Mouse (Mus musculus): ENCODE results near the gene Dagla.

Gene Dagla

GRCm38 (mm10) chr19:10239419-10239818, 65.3 kb downstream of the Dagla start:
- DNase-seq (ENCODE audit: low spot score in 2 of 2), result no peak

GRCm38 (mm10) chr19:10238477-10238876, 66.2 kb downstream of the Dagla start:
- DNase-seq (ENCODE audit: low spot score in 2 of 2), result no peak

GRCm38 (mm10) chr19:10235784-10236565, 68.7 kb downstream of the Dagla start:
- DNase-seq (ENCODE audit: low spot score in 2 of 2), result no peak

GRCm38 (mm10) chr19:10232327-10233017, 72.2 kb downstream of the Dagla start:
- no peak for DNase-seq (ENCODE audit: low spot score in 2 of 2)

GRCm38 (mm10) chr19:10231871-10232270, 72.8 kb downstream of the Dagla start:
- no peak for DNase-seq (ENCODE audit: low spot score in 2 of 2)

GRCm38 (mm10) chr19:10231016-10231415, 73.7 kb downstream of the Dagla start:
- no peak for DNase-seq (ENCODE audit: low spot score in 2 of 2)

GRCm38 (mm10) chr19:10225767-10226166, 78.9 kb downstream of the Dagla start:
- DNase-seq (ENCODE audit: low spot score in 2 of 2), result no peak

- DNase-seq (ENCODE audit: low spot score in 2 of 2), result no peak
Measured at GRCm38 (mm10) chr19:10224637-10225453, 79.8 kb downstream of the Dagla start.

- no peak for DNase-seq (ENCODE audit: low spot score in 2 of 2)
Measured at GRCm38 (mm10) chr19:10223561-10223960, 81.1 kb downstream of the Dagla start.

GRCm38 (mm10) chr19:10222656-10223055, 82.0 kb downstream of the Dagla start:
- no peak for DNase-seq (ENCODE audit: low spot score in 2 of 2)

GRCm38 (mm10) chr19:10221585-10221984, 83.1 kb downstream of the Dagla start:
- no peak for DNase-seq (ENCODE audit: low spot score in 2 of 2)

- DNase-seq (ENCODE audit: low spot score in 2 of 2), result no peak
Measured at GRCm38 (mm10) chr19:10219593-10219992, 85.1 kb downstream of the Dagla start.

GRCm38 (mm10) chr19:10219108-10219507, 85.6 kb downstream of the Dagla start:
- peak in 1 of 2 experiments; percentile 22 for DNase-seq (ENCODE audit: low spot score in 2 of 2)

- DNase-seq (ENCODE audit: low spot score in 2 of 2), result no peak
Measured at GRCm38 (mm10) chr19:10216101-10216500, 88.6 kb downstream of the Dagla start.

- no peak for DNase-seq (ENCODE audit: low spot score in 2 of 2)
Measured at GRCm38 (mm10) chr19:10213796-10214471, 90.7 kb downstream of the Dagla start.

GRCm38 (mm10) chr19:10210885-10211284, 93.8 kb downstream of the Dagla start:
- DNase-seq (ENCODE audit: low spot score in 2 of 2), result no peak

- DNase-seq (ENCODE audit: low spot score in 2 of 2), result no peak
Measured at GRCm38 (mm10) chr19:10208851-10209250, 95.8 kb downstream of the Dagla start.

- no peak for DNase-seq (ENCODE audit: low spot score in 2 of 2)
Measured at GRCm38 (mm10) chr19:10205051-10205450, 99.6 kb downstream of the Dagla start.

GRCm38 (mm10) chr19:10204616-10205001, 100.1 kb downstream of the Dagla start:
- DNase-seq (ENCODE audit: low spot score in 2 of 2), result peak in 1 of 2 experiments; percentile 21

GRCm38 (mm10) chr19:10203848-10204615, 100.6 kb downstream of the Dagla start, which contains the start of the genes Tmem258 and Fen1:
Gene Tmem258, plus strand, starts transcription at chr19:10204014.
Gene Fen1, minus strand, starts transcription at chr19:10204169.
- DNase-seq (ENCODE audit: low spot score in 2 of 2), result peak; percentile 83 to 88
